Mouse (Mus musculus): ENCODE data around the gene Zswim7.

The Zswim7 gene

DNA sequence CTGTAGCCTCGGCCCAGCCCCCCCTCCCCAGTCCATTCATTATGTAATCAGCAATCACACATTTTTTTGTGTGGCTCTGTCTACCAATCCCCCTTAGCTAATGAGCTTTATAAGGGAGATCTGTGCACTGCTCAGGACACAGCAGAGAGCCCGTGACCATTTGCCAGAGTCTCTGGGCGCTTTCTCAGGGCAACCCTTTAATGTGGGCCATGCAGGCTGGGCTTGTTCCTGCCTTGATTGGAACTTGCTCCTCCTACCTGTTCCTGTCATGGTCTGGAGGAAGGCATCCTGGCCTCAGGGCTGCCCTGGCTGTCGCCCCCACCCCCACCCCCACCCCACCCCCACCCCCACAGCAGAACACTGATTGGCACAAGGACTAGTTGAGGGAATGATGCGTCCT is 22.0 kb downstream of the Zswim7 start:
- no peak for DNase-seq (ENCODE audit: low read depth in 1 of 2, low spot score in 2 of 2)

DNA sequence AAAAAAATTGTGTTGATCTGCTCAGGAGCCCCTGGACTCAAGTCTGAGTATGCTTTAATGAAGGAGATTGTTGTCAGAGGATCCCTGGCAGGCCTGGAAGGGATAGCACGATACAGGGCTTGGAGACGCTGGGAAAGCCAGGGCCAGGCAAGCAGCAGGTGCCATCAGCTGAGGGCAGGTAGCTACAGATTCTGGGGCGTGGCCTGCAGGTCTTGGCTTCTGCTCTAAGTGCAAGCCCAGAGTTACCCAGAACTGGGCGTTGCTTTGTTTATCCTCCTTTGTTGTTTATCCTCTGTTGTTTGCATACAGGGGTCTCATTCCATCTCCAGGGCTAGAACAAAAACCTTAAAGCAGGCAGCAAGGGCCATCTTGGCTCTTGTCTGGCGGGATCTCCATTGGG is 27.8 kb downstream of the Zswim7 start:
- no peak for DNase-seq (ENCODE audit: low read depth in 1 of 2, low spot score in 2 of 2)

DNA sequence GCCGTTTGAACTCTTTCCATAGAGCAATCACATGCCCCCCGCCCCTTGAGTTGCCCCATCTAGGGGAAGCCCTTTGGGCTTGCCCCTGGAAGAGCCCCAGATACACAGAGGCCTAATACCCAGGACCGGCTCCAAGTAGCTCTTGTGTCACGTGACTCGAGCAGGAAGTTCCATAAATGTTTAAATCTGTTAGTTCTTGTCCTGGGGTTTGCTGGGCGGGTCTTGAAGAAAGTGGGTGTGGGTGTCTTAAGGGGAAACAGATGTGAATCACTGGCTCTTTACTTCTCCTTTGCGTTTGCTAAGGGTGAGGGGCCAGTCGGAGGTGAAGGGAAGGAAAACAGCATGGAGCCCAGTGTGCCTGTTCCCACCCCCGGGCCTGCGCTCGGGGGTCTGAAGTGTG is 30.1 kb downstream of the Zswim7 start:
- peak; percentile 54 to 62 for DNase-seq (ENCODE audit: low read depth in 1 of 2, low spot score in 2 of 2)

DNA sequence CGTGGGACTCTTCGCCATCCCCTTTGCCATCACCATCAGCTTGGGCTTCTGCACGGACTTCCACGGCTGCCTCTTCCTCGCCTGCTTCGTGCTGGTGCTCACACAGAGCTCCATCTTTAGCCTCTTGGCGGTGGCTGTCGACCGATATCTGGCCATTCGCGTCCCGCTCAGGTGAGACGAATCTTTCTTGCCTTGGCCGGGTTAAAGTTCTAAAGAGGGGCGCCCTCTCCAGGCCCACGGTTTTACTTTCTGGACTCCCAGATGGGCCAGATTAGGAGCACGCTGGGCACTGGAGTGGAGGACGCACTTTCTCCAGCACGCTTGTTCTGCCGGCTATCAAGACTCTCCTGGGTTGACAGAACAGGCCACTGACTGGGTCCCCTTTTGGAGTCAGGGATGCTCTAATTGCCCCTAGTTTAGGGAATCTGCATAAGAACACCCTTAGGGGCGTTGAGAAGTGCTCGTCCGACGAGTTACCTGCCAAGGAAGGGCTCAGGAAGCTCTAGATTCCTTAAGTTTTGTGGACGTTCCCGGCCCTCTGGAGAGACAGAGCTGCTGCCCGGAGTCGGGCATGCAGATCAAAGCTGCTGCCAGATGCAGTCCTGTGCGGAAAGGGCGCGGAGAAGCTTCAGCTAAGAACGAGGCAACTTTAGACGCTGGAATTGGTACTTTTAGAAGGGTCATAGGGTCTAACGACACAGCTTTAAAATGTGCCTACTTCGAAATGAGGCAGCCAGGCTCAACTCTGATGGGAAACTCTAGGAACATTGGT is 31.7 kb downstream of the Zswim7 start:
- peak in 1 of 2 experiments; percentile 4 for DNase-seq (ENCODE audit: low read depth in 1 of 2, low spot score in 2 of 2)

DNA sequence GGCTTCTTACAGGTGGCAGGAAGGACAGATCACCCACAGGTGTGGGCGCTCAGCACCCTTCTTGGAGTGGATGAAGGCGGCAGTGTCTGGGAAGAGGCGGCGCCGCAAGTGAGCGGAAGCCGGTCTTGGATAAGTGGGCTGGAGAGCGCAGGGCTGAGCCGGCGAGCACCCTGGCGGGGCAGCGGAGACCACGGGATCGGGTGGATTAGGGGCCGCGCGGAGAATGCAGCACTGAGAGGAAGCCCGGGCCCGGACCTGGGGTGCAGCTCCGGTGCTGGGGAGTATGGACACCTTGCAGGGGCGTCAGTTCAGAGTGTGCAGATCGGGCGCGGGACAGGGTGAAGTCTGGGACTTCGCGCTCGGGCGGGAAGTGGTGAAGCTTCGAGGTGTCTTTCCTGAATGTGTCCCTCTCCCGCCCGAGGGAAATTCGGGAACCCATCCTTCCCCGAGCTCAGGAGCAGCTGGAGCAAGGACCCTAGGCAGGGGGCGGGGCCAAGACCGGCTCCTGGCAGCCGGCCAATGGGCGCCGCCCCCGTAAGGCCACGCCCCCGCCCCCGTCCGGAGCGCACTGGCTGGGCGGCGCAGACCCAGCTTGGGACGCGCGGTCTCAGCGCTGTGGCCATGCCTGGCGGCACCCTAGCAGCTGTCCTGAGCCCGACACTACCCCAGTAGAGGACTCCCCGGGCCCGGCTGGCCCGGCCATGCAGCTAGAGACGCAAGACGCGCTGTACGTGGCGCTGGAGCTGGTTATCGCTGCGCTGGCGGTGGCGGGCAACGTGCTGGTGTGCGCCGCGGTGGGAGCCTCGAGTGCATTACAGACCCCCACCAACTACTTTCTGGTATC is 32.6 kb downstream of the Zswim7 start, which contains the start of gene Adora2b:
Gene Adora2b (plus strand): TSS at position 584 of the 844 bp plus-strand sequence.
- DNase-seq (ENCODE audit: low read depth in 1 of 2, low spot score in 2 of 2): peak; percentile 28 to 37

DNA sequence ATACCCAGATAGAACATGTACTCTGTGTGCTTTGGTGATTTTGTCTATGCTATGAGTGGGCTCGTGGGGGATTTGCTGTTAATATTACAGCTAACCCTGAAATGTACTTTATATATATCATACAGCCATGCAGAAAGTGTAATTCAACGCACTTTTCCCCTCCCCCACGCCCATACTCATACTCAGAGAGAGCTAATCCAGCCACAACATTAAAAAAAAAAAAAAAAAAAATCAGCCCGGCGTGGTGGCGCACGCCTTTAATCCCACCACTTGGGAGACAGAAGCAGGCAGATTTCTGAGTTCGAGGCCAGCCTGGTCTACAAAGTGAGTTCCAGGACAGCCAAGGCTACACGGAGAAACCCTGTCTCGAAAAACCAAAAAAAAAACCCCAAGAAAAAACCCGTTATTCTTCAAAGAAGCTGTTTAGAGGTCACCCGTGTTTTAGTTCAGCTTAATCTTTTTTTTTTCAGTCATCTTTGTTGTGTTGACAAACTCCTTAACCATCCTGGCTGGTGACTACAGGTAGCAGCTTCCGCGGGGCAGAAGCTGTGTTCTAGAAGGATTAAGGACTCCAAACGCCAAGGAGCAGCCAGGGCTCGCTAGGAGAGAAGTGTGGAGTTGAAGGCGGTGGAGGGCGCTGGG is 33.3 kb downstream of the Zswim7 start:
- DNase-seq (ENCODE audit: low read depth in 1 of 2, low spot score in 2 of 2): no peak

DNA sequence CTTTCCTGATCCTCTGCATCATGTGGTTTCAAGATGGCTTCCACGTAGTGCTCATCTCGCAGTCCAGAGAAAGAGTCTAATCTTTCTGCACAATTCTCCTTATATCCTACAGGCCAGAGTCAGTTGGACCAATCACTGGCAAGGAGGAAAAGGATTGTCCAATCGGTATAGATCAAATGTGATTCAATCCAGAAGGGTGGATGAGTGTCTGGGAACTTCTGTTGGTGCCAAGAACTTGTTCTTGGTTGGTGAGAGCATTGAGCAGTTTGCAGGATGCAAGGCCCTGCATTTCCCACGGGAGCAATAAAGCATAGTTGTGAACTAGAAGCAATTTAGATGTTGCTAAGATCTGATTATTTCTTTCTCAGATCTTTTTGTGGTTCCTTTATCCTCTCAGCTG is 36.7 kb downstream of the Zswim7 start:
- no peak for DNase-seq (ENCODE audit: low read depth in 1 of 2, low spot score in 2 of 2)

DNA sequence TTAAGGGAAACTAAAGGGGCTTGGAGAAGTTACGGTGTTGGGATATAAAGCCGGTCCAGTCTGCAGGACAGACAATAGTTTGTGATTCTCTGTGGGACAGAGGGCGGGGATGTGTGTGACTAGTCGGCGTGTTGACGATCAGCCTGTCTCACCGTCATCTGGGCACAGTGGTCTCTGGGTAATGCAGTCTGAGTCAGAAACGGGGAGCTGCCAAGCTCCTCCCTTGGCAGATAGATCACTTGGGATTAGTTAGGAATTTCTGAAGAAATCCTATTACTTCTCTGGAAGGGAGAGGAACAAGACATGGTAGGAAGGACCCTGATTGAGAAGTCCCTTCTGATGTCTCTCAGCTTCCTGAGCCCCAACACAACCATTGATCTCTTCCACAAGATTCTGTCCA is 37.3 kb downstream of the Zswim7 start:
- no peak for DNase-seq (ENCODE audit: low read depth in 1 of 2, low spot score in 2 of 2)

DNA sequence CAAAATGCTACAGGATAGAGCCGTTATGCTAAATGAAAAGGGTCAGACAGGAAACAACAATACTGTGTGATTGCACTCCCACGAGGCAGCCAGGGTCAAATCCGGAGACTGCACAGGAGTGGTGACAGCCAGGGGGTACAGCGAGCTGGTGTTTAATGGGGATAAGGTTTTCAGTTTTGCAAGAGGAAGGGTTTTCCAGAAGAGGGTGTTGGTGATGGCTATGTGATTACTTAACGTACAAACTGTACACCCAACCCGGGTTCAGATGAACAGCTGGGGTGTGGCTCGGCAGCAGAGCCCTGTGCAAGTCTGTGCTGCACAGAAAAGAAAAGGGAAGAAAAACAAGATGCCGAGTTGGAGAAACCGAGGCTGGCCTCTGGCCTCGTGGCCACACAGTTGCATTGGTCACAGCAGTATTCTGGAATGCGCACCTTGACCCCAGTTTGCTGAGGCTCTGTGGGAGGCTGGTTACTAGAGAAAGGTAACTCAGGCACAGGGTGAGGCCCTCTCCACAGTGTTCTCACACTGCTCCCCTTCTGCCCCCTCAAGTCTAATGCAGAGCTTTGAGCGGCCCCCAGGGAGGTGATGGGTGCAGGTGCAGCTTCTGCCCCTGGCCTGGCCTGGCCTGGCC is 40.4 kb downstream of the Zswim7 start:
- DNase-seq (ENCODE audit: low read depth in 1 of 2, low spot score in 2 of 2): no peak

DNA sequence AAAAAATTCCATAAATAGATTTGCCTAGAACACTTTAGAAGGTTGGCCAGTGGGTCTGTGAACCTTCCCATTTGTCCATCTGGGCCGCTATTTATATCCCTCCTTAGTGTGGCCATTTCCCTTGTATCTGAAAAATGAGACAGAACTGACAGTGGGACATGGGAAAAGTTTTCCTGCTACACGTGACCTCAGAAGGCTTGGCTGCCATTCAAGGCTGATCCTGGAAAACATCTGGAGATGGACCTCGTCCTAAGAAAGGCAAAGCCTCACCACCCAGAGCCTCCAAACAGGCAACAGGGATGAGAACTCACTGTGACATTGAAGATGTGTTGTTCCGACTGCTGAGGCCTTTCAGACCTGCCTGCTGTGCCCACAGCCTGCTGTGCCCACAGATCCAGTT is 56.4 kb downstream of the Zswim7 start:
- DNase-seq (ENCODE audit: low read depth in 1 of 2, low spot score in 2 of 2): no peak

DNA sequence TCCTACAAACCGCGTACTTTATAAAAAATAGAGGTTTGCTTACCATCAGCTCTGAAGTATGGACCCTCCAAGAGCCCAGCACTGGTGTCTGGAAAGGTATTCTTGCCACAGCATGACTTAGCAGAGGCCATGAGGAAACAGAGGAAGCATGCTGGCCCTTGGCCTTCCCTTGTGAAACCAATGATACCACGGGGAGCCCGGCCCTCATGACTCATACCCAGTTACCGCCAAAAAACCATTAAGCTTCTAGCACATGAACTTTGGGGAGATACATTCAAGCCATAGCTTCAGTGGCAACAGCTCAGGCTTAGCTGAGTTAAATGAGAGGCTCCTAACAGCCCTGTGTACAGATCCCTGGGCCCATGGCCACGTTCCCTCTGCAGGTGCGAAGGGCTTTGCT is 57.2 kb downstream of the Zswim7 start:
- DNase-seq (ENCODE audit: low read depth in 1 of 2, low spot score in 2 of 2): peak; percentile 54 to 67

DNA sequence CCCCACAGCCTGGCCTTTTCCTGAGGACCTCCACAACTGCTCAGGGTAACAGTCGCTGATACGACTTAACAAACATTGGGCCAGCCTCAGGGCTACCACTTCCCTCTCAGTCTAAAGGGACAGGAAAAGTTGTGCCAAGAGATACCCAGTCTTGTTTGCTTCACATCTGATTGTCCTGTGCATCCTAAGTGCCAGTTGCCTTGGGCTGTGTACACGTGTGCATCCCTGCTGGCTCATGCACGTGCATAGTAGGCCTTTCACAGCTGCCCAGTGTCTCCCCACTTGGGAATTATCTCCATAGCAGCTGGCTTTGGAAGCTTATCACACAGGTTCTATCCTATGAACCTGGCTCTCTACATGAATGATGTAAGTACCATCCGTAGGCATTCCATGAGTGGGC is 57.8 kb downstream of the Zswim7 start:
- no peak for DNase-seq (ENCODE audit: low read depth in 1 of 2, low spot score in 2 of 2)

DNA sequence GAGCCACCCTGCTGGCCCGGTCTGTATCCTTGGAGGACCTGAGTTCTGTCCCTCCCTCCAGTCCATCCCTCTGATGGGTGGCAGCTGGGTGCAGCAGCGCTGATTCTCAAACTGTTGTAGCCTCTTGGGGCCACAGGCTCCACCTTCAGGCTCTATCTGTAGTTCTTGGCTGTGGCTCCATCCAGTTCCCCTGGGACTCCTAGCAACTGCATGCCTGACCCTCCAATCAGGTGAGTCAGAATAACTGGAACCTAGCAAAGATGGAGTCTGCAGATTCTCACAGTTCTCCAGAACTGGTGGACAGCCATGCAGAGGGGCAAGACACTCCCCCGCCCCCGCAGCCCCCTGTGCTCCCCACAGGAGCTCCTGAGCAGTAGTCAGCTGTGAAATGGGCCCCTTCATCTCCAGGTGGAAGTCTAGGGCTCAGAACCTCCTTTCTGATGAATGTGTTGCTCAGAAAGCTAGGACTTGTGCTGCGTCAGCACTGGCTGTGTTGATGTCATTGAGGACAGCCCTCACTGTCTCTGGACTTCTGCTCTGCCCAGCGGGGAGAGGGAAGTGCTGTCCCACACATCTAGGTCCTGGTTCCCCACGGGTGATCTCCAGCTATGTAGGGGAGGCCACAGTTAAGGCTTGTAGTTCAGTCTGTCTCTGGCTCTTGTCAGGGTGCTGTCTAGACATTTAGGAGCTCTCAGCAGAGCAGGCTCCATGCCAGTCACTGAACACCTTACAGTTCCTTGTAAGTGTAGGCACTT is 60.2 kb downstream of the Zswim7 start:
- peak in 1 of 2 experiments; percentile 45 for DNase-seq (ENCODE audit: low read depth in 1 of 2, low spot score in 2 of 2)

DNA sequence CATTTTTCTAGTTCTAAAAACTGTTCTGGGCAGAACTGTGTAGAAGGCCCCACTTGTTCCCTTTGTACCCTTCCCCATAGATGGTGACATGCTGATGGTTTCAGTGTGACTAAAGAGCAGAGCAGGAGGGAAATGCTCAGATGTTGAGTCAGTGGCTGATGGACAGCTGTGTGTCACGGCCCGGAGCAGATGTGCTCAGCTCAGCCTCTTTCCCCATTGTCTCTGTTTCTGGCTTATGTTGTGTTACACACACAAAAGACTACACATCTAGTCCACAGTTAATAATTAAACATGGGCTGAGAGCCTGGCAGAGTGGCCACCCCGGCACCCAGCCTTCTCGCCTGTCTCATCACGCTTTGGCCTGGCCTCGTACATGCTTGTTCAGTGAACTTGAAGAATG is 63.4 kb downstream of the Zswim7 start:
- no peak for DNase-seq (ENCODE audit: low read depth in 1 of 2, low spot score in 2 of 2)

Data from monocyte, adult 2 months (primary cell).